Mouse (Mus musculus) T-helper 17 cell (primary cell): ENCODE data around the gene Lrrc72.
"Not testable (repeated sequence)": the region's sequence is repeated elsewhere in the genome, so short reads cannot be mapped to it uniquely, and the experiment has no call there.

Source experiments
- in situ Hi-C, 2 experiments: fragments of 300-600 bp; cut with MboI, MseI; formaldehyde crosslinking; loops; 1 replicate in 1 of 2; 2 replicates in 1 of 2; pipeline ENCODE4 v1.15.1; 2025; ENCODE audit warnings: high pct_unique_total_duplicates in 2 of 2

Gene Lrrc72

DNA sequence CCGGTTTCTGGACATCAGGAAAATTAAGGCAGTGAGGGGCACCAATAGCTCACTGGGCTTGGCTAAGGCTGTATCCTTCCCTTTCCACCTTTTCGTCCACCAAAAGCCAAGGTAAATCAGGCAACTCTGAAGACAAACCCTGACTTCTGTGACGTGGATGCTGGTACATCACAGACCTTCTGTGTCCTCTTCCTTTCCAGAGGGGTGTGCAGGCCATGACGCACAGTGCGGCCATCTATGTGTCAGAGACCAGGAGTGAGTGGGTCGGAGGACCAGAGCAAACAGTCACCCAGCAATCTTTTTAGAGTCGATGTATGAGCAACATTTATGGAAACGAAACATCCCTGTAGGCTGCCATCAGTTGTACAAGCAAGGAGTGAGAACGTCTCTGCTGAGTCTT lies at the start of gene Lrrc72:
Gene Lrrc72 (minus strand): TSS at position 101 of the 400 bp plus-strand sequence.
- in situ Hi-C loops = no loop called here

DNA sequence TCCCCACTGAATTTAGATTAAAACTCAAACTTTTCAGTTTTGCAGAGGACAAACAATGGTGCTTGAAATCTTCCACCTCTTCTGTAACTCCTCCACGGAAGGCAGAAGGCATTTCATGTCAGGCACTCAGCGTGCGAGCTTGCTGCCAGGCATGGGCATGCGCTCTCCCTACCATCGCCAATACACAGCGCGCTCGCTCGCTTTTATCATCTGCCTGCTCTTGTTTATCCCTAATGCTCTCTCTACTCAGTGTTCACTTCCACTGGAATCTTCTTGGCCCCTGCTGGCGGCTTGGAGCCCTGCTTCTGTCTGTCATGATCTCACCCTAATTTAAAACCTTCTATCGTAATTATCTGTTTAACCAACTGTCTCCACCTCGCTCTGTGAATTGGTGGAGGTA lies 49.1 kb upstream of the Lrrc72 start:
- in situ Hi-C loops = no loop called here

GRCm38 (mm10) chr12:36291346-36291745 lies 38.1 kb upstream of the Lrrc72 start:
- in situ Hi-C loops = loop anchor here in 1 of 2 experiments (10.0 kb wide), 1 partner anchor 293 kb away; no protein-coding TSS in a partner anchor

DNA sequence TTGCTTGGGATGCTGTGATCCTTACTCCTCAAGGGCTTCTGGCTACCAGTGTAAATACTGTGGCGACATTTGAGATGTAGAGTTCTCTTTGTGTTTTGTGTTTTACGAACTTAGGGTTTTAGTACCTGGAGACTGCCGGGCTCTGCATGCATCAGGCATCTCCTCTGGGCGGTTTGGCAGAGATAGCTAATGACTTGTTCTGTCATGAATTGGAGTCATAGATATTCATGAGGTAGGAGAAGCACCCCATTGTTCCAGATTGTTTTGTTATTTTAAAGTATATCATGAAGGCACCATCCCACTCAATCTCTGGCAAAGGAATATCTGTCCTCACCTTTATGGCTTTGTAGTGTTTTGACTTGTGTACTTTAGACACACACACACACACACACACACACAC lies 37.3 kb upstream of the Lrrc72 start:
- in situ Hi-C loops = loop anchor here in 1 of 2 experiments (10.0 kb wide), 1 partner anchor 294 kb away; no protein-coding TSS in a partner anchor

DNA sequence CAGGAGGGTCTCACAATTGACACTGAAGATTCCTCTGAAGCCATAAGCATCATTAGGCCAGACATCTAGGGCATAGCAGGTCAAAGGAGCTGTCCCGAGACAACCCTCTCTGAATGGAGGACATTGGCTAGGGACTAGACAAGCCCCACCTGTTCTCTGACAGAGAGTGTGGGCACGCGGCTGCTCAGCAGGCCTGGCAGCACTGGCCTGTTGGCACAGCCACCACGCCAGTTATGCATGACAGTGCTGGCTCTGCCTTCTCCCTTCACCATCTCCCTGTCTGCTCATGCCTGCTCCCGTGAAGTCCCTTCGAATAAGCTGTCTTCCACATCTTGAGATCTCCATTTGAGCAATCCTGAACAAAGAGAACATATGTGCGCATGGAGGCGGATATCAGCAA lies 36.4 kb upstream of the Lrrc72 start:
- in situ Hi-C loops = loop anchor here in 1 of 2 experiments (10.0 kb wide), 1 partner anchor 295 kb away; no protein-coding TSS in a partner anchor

GRCm38 (mm10) chr12:36274823-36275222 lies 21.6 kb upstream of the Lrrc72 start:
- in situ Hi-C loops = loop anchor here in 1 of 2 experiments (5.0 kb wide), 1 partner anchor 42 kb away; no protein-coding TSS in a partner anchor

GRCm38 (mm10) chr12:36267670-36268246 lies 14.6 kb upstream of the Lrrc72 start:
- in situ Hi-C loops = no loop called here

DNA sequence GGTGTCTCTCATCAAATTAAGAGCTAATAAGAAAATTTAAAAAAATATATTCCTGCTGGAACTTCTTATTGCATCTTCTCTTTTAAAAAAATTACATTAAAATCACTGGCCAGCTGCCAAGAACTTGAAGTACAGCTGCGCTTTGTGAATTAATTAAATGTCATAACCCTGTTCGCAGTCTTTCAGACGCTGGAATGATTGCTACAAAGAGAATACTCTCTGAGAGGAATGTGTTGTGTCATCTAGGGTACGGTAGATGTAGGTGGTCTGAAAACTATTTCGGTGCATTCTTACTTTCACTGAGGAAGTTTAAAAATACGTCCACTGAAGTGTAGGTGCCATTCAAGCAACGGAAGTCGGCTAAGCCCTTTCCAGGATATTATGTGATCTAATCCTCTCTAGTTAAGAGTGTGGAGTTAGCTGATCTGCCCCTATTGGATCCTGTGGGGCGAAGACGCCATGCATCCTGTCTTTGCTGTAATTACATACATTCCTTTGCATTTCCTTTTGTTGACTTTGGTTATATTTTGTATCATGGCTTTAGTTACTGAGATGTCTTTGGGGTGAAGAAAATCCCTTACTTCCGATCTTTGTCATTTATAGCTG lies 9.0 kb upstream of the Lrrc72 start:
- in situ Hi-C loops = no loop called here

DNA sequence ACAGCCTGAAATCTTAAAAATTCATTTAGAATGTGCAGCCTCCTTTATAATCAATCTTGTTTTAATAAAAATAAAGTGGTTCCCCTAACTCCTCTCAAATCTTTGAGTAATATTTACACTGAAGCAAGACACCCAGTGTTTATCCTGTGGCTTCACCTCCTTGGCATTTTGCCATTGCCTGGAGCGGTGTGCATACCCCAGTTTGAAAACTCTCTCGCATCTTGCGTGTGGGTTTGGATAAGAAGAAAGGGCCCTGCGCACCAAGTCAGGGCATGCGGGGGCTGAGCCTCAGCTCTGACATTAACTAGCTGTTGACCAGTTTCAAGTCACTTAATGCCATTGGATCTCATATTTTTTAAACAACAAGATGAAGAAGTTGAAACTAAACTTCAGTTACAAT lies 2.2 kb upstream of the Lrrc72 start:
- in situ Hi-C loops = loop anchor here in 1 of 2 experiments (5.0 kb wide), 1 partner anchor 788 kb away; no protein-coding TSS in a partner anchor

DNA sequence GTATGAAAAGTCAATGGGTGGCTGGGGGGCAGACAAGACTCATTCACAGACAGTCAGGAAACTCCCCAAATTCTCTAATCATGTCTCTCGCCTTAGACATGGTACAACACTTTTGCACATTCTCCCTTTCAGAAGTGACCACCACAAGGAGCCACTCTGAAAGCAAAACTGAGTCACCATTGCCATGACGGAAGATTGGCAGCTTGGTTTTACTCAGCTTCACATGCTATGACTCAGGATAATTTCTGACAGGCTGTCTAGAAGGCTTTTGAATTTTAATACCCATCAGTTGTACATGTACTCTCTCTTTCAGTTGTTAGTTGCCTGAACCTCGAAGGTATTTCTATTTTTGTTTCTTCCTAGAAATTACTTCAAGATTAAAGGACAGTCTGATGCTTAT lies 12.0 kb downstream of the Lrrc72 start:
- in situ Hi-C loops = no loop called here

DNA sequence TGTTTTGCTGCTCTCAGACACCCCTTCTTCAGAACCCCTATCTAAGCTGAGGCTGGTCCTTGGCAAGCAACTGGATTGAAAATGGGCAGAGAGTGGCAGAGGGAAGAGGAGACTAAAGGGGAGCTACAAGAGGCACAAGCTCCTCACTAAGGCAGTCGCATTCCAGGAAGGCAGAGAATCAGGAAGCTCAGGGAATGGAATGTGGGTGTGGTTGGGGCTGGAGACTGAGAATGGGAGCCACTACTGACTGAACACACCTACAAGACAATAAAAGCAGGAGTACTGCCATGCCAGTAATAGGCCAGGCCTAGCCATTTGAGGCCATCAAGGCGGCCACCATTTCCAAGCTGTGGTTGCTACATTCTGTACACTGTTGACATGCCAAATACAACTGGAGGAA lies 21.8 kb downstream of the Lrrc72 start:
- in situ Hi-C loops = no loop called here

GRCm38 (mm10) chr12:36224392-36224791 lies 28.8 kb downstream of the Lrrc72 start:
- in situ Hi-C loops = no loop called here

- in situ Hi-C loops = loop anchor here (5.0 to 10.0 kb wide), 5 partner anchors 98 to 1238 kb away; partner anchors contain the start of gene Sostdc1 (in 1 of the 2)
These were observed 36.3 kb downstream of the Lrrc72 start for GRCm38 (mm10) chr12:36216905-36217304.

GRCm38 (mm10) chr12:36216230-36216629 lies 37.0 kb downstream of the Lrrc72 start:
- in situ Hi-C loops = loop anchor here (5.0 to 10.0 kb wide), 5 partner anchors 99 to 1239 kb away; partner anchors contain the start of gene Sostdc1 (in 1 of the 2)

DNA sequence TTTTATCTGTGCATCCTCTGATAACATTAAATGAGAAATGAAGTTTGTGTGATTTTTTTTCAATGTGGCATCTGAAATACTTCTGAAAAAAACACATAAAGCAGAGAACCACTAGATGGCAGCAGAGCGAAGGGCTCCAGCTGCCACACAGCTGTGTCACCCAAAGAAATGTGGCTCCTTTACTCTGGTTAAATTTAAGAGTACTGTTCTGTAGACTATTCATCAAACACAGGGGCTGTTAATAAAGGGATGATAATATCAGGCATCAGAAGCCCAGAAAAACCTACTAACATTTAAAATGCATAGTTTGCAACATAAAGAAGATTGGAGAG lies 38.1 kb downstream of the Lrrc72 start:
- in situ Hi-C loops = loop anchor here (5.0 to 10.0 kb wide), 5 partner anchors 100 to 1240 kb away; partner anchors contain the start of gene Sostdc1 (in 1 of the 2)

DNA sequence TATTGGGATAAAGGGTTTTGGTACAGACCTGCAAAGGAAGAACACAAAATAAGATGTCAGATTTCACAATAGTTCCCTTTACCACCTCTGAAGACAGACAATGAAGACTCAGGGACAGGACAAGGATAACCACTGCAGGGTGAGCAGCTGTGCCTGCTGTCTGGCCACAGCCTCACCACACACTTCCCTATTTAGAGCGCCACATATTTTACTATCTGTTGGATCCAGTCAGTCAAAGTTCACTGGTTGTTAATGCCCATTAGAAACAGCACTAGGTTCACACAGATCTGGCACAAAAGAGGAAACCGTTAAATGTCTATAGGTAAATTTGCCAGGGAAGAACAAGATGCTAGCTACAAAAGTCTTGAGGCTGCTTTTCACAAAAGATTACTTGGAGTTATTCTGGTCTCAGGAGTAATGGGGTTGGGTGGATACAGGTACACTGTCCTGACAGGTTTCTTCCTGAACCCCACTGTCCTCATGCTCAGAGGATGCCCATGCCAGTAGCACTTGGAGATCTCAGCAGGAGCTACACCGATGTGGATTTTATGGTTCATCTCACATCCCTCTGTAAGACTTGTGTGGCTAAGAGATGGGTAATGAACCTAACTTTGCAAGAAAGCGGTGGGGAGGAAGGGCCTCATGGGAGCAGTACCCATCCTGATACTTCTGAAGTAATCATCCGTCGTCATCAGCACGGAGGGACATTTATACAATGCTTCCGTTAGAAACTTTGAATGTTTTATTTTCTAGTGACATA lies 38.6 kb downstream of the Lrrc72 start:
- in situ Hi-C loops = loop anchor here (5.0 to 10.0 kb wide), 5 partner anchors 100 to 1240 kb away; partner anchors contain the start of gene Sostdc1 (in 1 of the 2)

GRCm38 (mm10) chr12:36210096-36210495 lies 43.1 kb downstream of the Lrrc72 start:
- in situ Hi-C loops = loop anchor here (10.0 kb wide), 4 partner anchors 105 to 1245 kb away; partner anchors contain the start of gene Sostdc1 (in 1 of the 2)

GRCm38 (mm10) chr12:36208456-36208855 lies 44.7 kb downstream of the Lrrc72 start:
- in situ Hi-C loops = no loop called here

DNA sequence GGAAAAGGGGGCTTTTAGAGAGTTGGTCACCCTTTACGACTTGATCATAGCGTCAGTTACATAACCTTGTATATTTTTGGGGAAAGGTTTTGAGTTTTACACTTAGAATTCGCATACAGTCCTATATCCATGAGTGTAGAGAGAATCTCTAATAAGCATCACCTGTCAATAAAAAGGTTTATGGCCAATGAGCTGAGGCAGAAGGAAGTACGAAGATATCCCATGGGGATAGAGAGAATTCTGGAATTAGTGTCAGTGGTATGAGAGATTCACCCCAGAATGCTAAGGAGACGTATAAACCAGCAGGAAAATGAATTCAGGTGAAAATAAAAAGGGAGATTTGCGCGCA lies 45.4 kb downstream of the Lrrc72 start:
- in situ Hi-C loops = no loop called here

- in situ Hi-C loops = no loop called here
These were observed 46.0 kb downstream of the Lrrc72 start for GRCm38 (mm10) chr12:36207072-36207799.

DNA sequence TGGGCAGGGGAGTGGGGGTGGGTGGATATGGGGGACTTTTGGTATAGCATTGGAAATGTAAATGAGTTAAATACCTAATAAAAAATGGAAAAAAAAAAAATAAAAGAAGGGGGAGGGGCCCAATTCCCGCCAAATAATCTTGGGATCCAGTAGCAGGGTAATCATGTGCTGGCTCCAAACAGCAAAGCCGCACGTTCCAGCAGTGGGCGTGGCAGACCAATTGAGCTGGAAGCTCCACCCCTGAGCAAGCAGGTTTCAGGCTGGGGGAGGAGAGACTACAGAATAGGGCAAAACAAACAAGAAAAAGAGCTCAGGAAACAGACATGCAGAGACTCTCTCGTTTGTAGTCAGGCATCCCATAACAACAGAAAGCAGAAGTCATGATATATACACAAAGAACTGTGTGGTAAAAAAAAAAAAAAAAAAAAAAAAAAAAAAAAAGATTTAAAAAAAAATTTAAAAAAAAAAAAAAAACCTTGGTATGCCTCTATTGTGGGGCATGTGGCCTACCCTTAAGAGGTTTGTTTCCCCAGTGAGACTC lies 47.5 kb downstream of the Lrrc72 start:
- in situ Hi-C loops = not testable (repeated sequence)
